Mouse (Mus musculus) telencephalon, adult 2 months (tissue): Measurements from ENCODE around the gene Terb1.

ENCODE experiments used
- DNase-seq: peaks from one replicate; pipeline ENCODE4 v3.0.0-alpha.2; 2011; ENCODE audit warnings: low read depth, low spot score

Gene Terb1

GRCm38 (mm10) chr8:104412805-104413532 lies 96.7 kb downstream of the Terb1 start:
- no peak for DNase-seq

GRCm38 (mm10) chr8:104411972-104412371 lies 97.7 kb downstream of the Terb1 start:
- DNase-seq = no peak

- peak; percentile 88 for DNase-seq
Observed at GRCm38 (mm10) chr8:104411468-104411867, 98.2 kb downstream of the Terb1 start.

GRCm38 (mm10) chr8:104410628-104411273 lies 99.0 kb downstream of the Terb1 start:
- DNase-seq = no peak

GRCm38 (mm10) chr8:104408328-104409110 lies 101.2 kb downstream of the Terb1 start:
- no peak for DNase-seq

- no peak for DNase-seq
Observed at GRCm38 (mm10) chr8:104406340-104407128, 103.2 kb downstream of the Terb1 start.

GRCm38 (mm10) chr8:104405430-104406187 lies 104.1 kb downstream of the Terb1 start:
- no peak for DNase-seq

- no peak for DNase-seq
Observed at GRCm38 (mm10) chr8:104403596-104403995, 106.1 kb downstream of the Terb1 start.
